Mouse (Mus musculus) left cerebral cortex, adult 18-20 months (tissue): ENCODE results near the gene Dap3. TPM values are rescaled to one million over a fixed set of nuclear protein-coding genes. Genes with fewer than 3 reads are reported as not detected.
"Not testable (repeated sequence)": the region's sequence is repeated elsewhere in the genome, so short reads cannot be mapped to it uniquely, and the experiment has no call there.

Experiments used
- DNase-seq, 2 experiments: peaks; one replicate each; pipeline ENCODE4 v3.0.0; 2021 to 2022; ENCODE audit warnings: low spot score in 2 of 2, mixed read lengths in 1 of 2
- long read RNA-seq, 2 experiments: library from polyadenylated mRNA; stranded (forward); transcript quantifications; one replicate each; pipeline ENCODE4 v2.0.0; 2021
- total RNA-seq, 2 experiments: library from RNA; stranded (reverse); gene quantifications; 2 replicates each; pipeline ENCODE4 v1.2.3; 2021

Gene Dap3
- 100 to 1,000 TPM in 1 of 2 experiments, 10 to 100 TPM in 1; 98.4 to 105 TPM for total RNA-seq
- long read RNA-seq, experiment 1, full-length matches to known transcripts = 69 of 94 reads
- long read RNA-seq, experiment 1, partial matches to known transcripts = 2 of 94 reads
- long read RNA-seq, experiment 1, other reads (novel, unspliced or antisense) = 23 of 94 reads
- long read RNA-seq, experiment 2, full-length matches to known transcripts = 53 of 70 reads
- long read RNA-seq, experiment 2, partial matches to known transcripts = 4 of 70 reads
- long read RNA-seq, experiment 2, other reads (novel, unspliced or antisense) = 13 of 70 reads

GRCm38 (mm10) chr3:88950576-88951326, at the start of gene Dap3, which contains the start of gene Ash1l:
Dap3 (minus strand) TSS chr3:88951181.
Ash1l (plus strand) TSS chr3:88950622.
- DNase-seq = peak; percentile 64 to 70

GRCm38 (mm10) chr3:88992793-88993192, 41.8 kb upstream of the Dap3 start:
- no peak for DNase-seq

GRCm38 (mm10) chr3:88983921-88984381, 33.0 kb upstream of the Dap3 start:
- DNase-seq = no peak

- DNase-seq = no peak
Observed at GRCm38 (mm10) chr3:88981206-88982010, 30.4 kb upstream of the Dap3 start.

GRCm38 (mm10) chr3:88975012-88975411, 24.0 kb upstream of the Dap3 start:
- no peak for DNase-seq

- not testable (repeated sequence) for DNase-seq
Observed at GRCm38 (mm10) chr3:88963211-88963610, 12.2 kb upstream of the Dap3 start.

GRCm38 (mm10) chr3:88953736-88954135, 2.8 kb upstream of the Dap3 start:
- no peak for DNase-seq

- DNase-seq = no peak
Observed at GRCm38 (mm10) chr3:88953246-88953645, 2.3 kb upstream of the Dap3 start.

GRCm38 (mm10) chr3:88951327-88951800, 383 bp upstream of the Dap3 start:
- no peak for DNase-seq

- DNase-seq = peak; percentile 81 to 83
Observed at GRCm38 (mm10) chr3:88949786-88950575, 1.0 kb downstream of the Dap3 start.

GRCm38 (mm10) chr3:88944109-88944508, 6.9 kb downstream of the Dap3 start:
- no peak for DNase-seq

- DNase-seq = no peak
Observed at GRCm38 (mm10) chr3:88942316-88942880, 8.6 kb downstream of the Dap3 start.

GRCm38 (mm10) chr3:88939749-88940148, 11.2 kb downstream of the Dap3 start:
- DNase-seq = no peak

- no peak for DNase-seq
Observed at GRCm38 (mm10) chr3:88939071-88939470, 11.9 kb downstream of the Dap3 start.

GRCm38 (mm10) chr3:88929501-88929900, 21.5 kb downstream of the Dap3 start:
- DNase-seq = no peak

- DNase-seq = no peak
Observed at GRCm38 (mm10) chr3:88925651-88926050, 25.3 kb downstream of the Dap3 start.

- peak in 1 of 2 experiments; percentile 32 for DNase-seq
Observed at GRCm38 (mm10) chr3:88923989-88924591, 26.9 kb downstream of the Dap3 start.

- no peak for DNase-seq
Observed at GRCm38 (mm10) chr3:88921411-88921810, 29.6 kb downstream of the Dap3 start.

GRCm38 (mm10) chr3:88918981-88919380, 32.0 kb downstream of the Dap3 start:
- DNase-seq = no peak

GRCm38 (mm10) chr3:88914384-88914810, 36.6 kb downstream of the Dap3 start:
- DNase-seq = no peak
